9 mouse cellular contexts compared by ENCODE assay signal in the genomic region with DNA sequence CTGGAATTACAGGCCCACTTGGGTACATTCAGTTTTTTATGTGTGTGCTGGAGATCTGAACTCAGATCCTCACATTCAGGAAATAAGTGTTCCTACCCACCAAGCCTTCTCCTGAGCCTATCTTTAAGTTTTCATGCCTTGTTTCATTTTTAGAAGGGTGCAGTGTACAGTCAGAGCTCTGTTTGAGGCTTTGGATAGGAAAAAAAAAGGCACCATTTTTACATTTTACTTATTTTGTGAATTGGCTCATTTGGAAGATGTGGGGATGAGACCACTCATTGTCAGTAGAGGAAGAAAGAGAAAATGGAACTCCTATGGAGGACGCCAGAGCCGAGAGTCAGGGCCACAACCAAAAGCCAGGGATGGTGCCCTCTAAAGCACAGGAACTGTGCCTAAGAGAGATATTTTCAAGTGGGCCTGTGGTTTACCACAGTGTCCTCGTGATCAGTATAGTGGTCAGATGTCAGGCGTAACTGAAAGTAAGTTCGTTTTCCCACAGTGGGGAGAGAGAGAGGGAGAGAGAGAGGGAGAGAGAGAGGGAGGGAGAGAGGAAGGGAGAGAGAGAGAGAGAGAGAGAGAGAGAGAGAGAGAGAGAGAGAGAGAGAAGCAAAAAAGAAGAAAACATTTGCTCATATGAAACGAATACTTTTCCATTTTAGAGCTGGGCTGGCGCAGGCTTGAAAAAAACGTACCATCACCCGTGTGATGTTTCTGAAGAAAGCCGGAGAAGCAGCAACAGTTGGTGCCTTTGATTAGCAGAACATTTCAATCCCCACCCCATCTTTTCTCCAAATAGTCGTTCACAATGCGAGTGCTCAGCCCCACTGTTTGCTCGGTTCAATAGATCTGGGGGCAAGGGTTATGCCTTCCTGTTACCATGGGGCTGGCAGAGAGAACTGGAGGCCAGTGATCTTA.
DNase-seq lines count a peak whose midpoint lies in the region; ATAC-seq and TF ChIP-seq lines count a peak whose summit lies in the region.
"Had no signal": no experiment of that assay in that cellular context is flagged by ENCODE, and none has a peak within 500 bp of the region (broad histone marks: within the 10 kb centered on the region; RNA-seq: fewer than 3 reads in every experiment).

No protein-coding gene starts in this region.

- ATAC-seq in lung, postnatal 0 days = no peak
- ATAC-seq in liver, postnatal 0 days = peak; percentile 81
- ATAC-seq in forebrain, embryonic 11.5 days (replicated peaks; ENCODE audit: low FRiP score) = no peak

- H3K9me3 ChIP-seq in lung, postnatal 0 days (ENCODE audit: low read length) = no peaks in the 10 kb centered on the region
- no peaks in the 10 kb centered on the region for H3K9me3 ChIP-seq in liver, postnatal 0 days (ENCODE audit: low read length)
- no peaks in the 10 kb centered on the region for H3K9me3 ChIP-seq in forebrain, embryonic 11.5 days (ENCODE audit: control insufficient read depth, low read length)
- H3K9me3 ChIP-seq: midbrain, embryonic 12.5 days had no signal

- intact Hi-C loops in left cerebral cortex, postnatal 4 days (cut with DNase I) = no loop called here

- H3K27me3 ChIP-seq in lung, postnatal 0 days (replicated peaks; ENCODE audit: insufficient read depth, low read length) = no peaks in the 10 kb centered on the region
- H3K27me3 ChIP-seq in liver, postnatal 0 days (ENCODE audit: insufficient read depth, low read length) = no peaks in the 10 kb centered on the region
- no peaks in the 10 kb centered on the region for H3K27me3 ChIP-seq in forebrain, embryonic 11.5 days (ENCODE audit: control insufficient read depth, insufficient read depth, low read length)

- no peaks in the 10 kb centered on the region for H3K36me3 ChIP-seq in lung, postnatal 0 days (ENCODE audit: insufficient read depth, low read length)
- no peaks in the 10 kb centered on the region for H3K36me3 ChIP-seq in liver, postnatal 0 days (replicated peaks; ENCODE audit: insufficient read depth, low read length)
- H3K36me3 ChIP-seq in forebrain, embryonic 11.5 days (ENCODE audit: control insufficient read depth, insufficient read depth, low read length) = no peaks in the 10 kb centered on the region
- H3K36me3 ChIP-seq: midbrain, embryonic 12.5 days had no signal

- H3K27ac ChIP-seq in lung, postnatal 0 days (ENCODE audit: low read length) = no peak overlapping the region
- peak overlapping the region; percentile 82 for H3K27ac ChIP-seq in liver, postnatal 0 days (ENCODE audit: low read depth)
- no peak overlapping the region for H3K27ac ChIP-seq in forebrain, embryonic 11.5 days (ENCODE audit: low read depth, low read length)
- H3K27ac ChIP-seq: midbrain, embryonic 12.5 days had no signal

- no peak for TF ChIP-seq EP300 in lung, postnatal 0 days (IDR thresholded peaks at IDR 0.05)
- TF ChIP-seq EP300 in liver, postnatal 0 days (IDR thresholded peaks at IDR 0.05; ENCODE audit: low read depth) = peak; percentile 54; the same call in 1 of the 2 replicates

- no peak for TF ChIP-seq CTCF in lung, postnatal 0 days (IDR thresholded peaks at IDR 0.05)
- TF ChIP-seq CTCF in liver, postnatal 0 days (IDR thresholded peaks at IDR 0.05; ENCODE audit: low read depth) = no peak

- H3K4me3 ChIP-seq in lung, postnatal 0 days (ENCODE audit: low read depth, low read length) = no peak overlapping the region
- H3K4me3 ChIP-seq in liver, postnatal 0 days (ENCODE audit: low read depth, low read length) = peak overlapping the region; percentile 33
- H3K4me3 ChIP-seq in forebrain, embryonic 11.5 days (ENCODE audit: low read depth, low read length) = no peak overlapping the region
- H3K4me3 ChIP-seq: midbrain, embryonic 12.5 days had no signal

- H3K9ac ChIP-seq in lung, postnatal 0 days (replicated peaks; ENCODE audit: low read depth) = no peak overlapping the region
- peak overlapping the region; percentile 23 for H3K9ac ChIP-seq in liver, postnatal 0 days (replicated peaks)
- H3K9ac ChIP-seq in forebrain, embryonic 11.5 days (ENCODE audit: low read length) = no peak overlapping the region
- H3K9ac ChIP-seq: midbrain, embryonic 12.5 days had no signal

- 55% methylated on average over 13 of the region's 13 CpGs for WGBS in lung, postnatal 0 days
- 10% methylated on average over 13 of the region's 13 CpGs for WGBS in liver, postnatal 0 days (ENCODE audit: insufficient replicate concordance)
- WGBS in forebrain, embryonic 11.5 days = 52% methylated on average over 13 of the region's 13 CpGs

- DNase-seq in lung, postnatal 36 days = peak; percentile 68
- no peak for DNase-seq in lung, postnatal 0 days (ENCODE audit: low spot score)
- peak; percentile 76 for DNase-seq in c-Kit-positive CD71-negative TER-119-negative erythroid progenitor cells, embryonic 14.5 days (ENCODE audit: low read depth)
- DNase-seq in liver, postnatal 0 days = peak; percentile 51
- DNase-seq in thymus, postnatal 0 days (ENCODE audit: low spot score) = peak; percentile 69
- no peak for DNase-seq in left cerebral cortex, postnatal 4 days
- DNase-seq in forebrain, embryonic 11.5 days (ENCODE audit: low spot score) = no peak
- DNase-seq in retina, postnatal 1 day = no peak

- H3K4me2 ChIP-seq in lung, postnatal 0 days (replicated peaks; ENCODE audit: low read depth, low read length) = no peak overlapping the region; the same call in 1 of the 2 replicates
- H3K4me2 ChIP-seq in liver, postnatal 0 days (ENCODE audit: low read depth, low read length) = peak overlapping the region; percentile 64
- H3K4me2 ChIP-seq in forebrain, embryonic 11.5 days (ENCODE audit: low read depth, low read length, severe bottlenecking) = no peak overlapping the region
- H3K4me2 ChIP-seq: midbrain, embryonic 12.5 days had no signal

- no peaks in the 10 kb centered on the region for H3K4me1 ChIP-seq in lung, postnatal 0 days (ENCODE audit: insufficient read depth, low read depth, low read length)
- H3K4me1 ChIP-seq in liver, postnatal 0 days (ENCODE audit: insufficient read depth) = peaks cover 24% of the 10 kb centered on the region
- peaks cover 2% of the 10 kb centered on the region; the same call in 1 of the 2 replicates for H3K4me1 ChIP-seq in forebrain, embryonic 11.5 days (replicated peaks; ENCODE audit: control insufficient read depth, insufficient read depth, low read length)

Comparison
In these comparisons a context has a peak if more than half of its experiments do, and no peak if none do; other contexts are left out.
1. DNase-seq: peak in lung, postnatal 36 days (single experiment), c-Kit-positive CD71-negative TER-119-negative erythroid progenitor cells, embryonic 14.5 days (single experiment), liver, postnatal 0 days (single experiment) and thymus, postnatal 0 days (single experiment); none in lung, postnatal 0 days (single experiment), left cerebral cortex, postnatal 4 days (single experiment), forebrain, embryonic 11.5 days (single experiment) and retina, postnatal 1 day (single experiment).